Mouse (Mus musculus) ovary, postnatal 36 days (tissue): ENCODE results near the gene Gm20767.
"Not testable (repeated sequence)": the region's sequence is repeated elsewhere in the genome, so short reads cannot be mapped to it uniquely, and the experiment has no call there.

Experiments
- DNase-seq: peaks from one replicate; pipeline ENCODE4 v3.0.0; 2022; ENCODE audit warnings: low spot score, mixed read lengths

Gm20767 gene

DNA sequence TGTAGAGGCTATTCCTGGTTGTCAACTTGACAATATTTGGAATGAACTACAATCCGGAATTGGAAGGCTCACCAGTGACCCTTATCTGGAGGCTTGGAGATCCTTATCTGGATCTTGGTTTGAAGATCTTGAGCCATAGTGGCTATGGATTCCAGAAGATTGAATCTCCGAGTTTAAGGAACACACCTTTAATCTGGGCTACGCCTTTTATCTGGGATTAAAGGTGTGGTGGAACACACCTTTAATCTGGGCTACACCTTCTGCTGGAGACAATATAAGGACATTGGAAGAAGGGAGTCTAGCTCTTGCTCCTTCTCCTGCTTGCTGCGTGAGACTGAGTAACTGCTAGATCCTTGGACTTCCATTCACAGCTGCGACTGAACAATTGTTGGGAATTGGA is at the start of gene Gm20767:
Gm20767 (plus strand) TSS at position 301 of the 400 bp plus-strand sequence.
- DNase-seq: not testable (repeated sequence)

DNA sequence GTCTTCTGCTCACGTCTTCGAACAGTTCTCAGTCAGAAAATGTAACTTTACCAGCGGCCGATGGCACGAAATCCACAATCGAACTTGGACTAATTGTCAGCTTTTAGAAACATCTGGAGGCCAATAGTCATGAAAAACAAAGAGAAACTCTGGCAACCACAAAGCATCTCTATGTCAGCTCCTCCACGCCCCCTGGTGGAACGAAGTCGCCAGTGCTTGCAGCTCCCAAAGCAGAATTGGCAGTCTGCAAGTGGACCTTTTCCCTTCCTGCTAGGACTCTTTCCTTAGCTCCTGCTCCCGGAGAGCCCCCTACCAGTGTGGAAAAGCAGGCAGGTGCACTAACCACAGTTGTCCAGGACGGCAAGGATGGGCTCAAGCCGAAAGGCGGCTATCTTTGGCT is 47.1 kb upstream of the Gm20767 start:
- not testable (repeated sequence) for DNase-seq

DNA sequence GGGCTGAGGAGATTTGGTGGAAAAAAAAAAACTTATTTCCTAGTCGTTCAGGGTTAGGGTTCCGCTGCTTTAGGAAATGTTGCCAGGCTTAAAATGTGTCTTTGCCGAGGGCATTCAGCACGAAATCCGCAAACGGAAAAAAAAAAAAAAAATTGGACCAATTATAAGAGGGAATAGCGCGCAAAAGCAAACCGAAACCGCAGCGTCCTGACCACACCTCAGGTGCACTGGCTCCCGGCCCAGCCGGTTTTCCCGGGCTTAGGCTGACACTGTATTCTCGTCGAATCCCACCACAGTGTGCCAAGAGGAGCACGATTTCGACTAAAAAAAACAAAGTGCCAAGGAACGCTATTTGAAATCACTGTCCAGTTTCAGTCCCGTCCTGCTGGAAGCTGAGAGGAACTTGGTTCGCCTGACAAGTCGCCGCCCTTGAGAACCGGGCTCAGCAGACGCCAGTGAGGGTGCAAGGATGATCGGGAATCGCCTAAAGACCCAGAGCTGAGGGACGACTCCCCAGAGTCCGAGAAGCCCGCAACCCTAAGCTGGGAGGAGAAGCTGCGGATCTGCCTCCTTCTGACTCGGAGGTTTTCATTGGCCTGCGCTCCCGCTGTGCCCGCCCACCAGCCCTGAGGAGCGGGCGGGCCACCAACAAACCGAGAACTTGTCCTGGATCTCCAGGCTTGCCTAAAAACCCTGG is 43.7 kb upstream of the Gm20767 start:
- peak; percentile 4 for DNase-seq

DNA sequence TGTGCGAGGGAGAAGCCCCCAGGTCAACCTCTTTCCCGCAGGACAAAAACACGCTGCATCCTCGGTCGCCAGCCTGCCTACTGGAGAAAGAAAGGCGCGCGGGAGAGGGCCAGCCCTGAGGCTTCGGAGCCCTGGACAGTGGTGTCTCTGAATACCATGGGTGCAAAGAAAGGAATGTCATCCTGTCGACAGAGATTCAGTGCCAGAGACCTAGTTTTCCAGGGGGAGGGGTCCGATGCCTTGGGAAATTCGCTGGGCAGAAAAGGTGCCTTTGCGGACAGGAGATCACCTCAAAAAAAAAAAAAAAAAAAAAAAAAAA is 43.1 kb upstream of the Gm20767 start:
- DNase-seq: not testable (repeated sequence)

DNA sequence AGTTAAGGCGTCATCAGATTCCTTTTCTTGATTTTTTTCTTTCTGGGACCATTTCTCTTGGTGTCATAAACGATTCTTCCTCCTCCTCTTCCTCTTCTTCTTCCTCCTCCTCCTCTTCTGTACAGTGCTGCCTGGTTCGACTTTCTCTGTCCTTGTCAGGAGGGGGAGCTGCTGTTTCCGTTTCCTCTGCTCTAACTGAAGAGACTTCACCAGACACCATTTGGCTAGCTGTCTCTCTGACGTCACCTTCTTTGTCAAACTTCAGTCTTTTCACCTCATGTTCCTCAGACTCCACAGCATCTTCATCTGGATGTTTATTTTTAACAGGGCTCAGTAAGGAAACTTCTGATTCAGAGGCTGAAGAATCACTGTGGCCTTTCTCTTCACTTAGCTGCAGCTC is 40.7 kb upstream of the Gm20767 start:
- DNase-seq: not testable (repeated sequence)

DNA sequence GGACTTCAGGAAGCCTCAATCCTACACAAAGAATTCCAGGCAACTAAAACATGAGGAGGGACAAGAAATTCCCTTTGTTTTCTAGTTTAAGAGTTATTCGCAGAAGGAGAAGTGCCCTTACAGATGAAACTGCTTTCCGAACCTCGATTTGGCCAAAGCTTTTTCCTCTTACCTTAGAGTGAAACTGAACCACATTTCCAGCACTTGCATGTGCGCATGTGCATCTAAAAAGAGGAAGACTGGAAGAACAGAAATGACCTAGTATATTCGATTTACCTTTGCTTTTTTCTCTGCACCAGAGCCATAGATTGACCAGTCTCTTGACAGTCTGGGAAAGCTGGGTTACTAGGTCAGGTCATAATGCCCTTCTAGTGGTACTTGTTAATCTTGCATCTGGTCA is 33.5 kb upstream of the Gm20767 start:
- DNase-seq: not testable (repeated sequence)

DNA sequence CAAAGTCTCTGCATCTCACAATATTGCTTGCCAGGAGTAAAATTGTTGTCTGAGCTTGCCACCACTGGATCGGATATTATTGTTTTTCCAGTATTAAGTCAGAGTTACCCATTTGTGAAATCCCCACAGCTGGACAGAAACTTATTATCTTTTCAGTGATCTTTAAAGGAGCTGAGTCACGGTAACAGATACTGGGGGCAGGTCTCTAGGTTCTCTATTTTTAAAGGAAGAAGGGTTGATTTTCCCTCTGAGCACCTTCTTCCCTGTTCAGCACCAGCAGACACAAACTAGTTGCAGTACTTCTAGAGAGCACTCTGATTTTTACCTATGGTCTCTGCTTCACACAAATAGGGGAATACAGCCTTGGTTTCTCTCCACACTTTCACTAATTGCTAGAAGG is 33.0 kb upstream of the Gm20767 start:
- not testable (repeated sequence) for DNase-seq

DNA sequence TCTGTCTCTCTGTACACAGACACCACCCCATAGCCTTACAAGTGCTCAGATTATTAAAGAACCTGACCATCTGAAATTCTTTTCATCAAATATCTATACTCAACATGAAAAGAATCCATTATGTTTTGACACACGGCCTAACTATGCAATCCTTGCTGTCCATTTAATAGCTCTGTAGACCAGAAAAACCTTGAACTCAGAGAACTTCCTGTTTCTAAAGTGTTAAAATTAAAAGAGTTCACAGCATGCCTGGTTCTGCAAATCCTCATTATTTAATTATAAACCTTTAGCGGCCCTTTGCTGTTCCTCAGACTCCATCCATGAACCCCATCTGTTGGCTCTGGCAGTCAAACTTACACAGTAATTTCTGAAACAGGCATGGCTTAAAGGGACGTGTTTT is 2.3 kb downstream of the Gm20767 start:
- DNase-seq: not testable (repeated sequence)

DNA sequence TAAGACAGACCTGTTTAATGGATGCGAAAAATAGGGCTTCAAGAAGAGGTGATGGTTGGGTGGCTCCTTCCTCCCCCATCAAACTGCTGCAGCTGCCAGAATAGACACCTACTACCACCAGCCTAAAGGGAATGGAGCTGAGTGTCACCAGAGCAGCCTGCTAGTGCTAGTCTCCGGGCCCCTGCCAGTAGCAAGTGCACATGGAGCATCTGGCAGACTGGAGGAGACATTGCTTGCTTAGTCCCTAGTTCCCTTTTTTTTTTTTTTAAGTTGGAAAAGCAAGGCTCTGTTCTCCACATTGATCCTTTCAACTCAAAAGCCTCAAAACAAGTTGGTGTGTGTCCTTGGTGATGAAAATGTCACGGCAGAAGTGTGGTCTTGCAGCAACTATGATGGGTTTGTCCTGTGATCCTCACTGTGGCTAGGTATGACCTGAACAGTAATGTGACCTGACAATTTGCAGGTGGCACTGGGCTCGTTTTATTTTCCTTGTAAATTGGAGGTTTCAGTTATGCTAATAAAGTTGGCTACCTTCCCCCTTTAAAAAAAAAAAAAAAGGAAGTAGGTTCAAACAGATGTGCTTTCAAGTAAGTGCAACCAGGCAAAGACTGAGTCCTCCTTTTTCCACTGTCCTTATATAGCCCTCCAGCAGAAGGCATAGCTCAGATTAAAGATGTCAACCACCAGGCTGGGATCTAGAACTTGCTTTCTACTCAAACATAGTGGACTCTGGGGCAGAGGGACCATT is 9.8 kb downstream of the Gm20767 start:
- not testable (repeated sequence) for DNase-seq

DNA sequence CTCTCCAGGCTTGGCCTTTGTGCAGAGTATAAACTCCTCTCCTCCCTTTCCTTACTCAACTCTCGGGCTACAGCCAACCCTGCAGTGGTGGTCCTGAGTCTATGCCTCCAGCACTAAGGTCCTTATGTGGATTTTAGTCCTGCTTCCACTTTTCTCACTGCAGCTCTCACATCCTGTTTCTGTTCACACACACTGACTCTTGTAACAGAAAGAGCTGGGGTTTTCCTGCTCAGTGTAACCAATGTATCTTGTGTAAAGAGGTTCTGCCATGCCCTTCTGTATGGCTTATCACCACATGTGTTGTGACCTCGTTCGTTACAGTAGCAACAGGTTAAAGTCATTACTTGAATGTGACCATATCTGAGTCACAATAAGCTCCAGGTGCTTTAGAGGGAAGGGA is 10.5 kb downstream of the Gm20767 start:
- not testable (repeated sequence) for DNase-seq

DNA sequence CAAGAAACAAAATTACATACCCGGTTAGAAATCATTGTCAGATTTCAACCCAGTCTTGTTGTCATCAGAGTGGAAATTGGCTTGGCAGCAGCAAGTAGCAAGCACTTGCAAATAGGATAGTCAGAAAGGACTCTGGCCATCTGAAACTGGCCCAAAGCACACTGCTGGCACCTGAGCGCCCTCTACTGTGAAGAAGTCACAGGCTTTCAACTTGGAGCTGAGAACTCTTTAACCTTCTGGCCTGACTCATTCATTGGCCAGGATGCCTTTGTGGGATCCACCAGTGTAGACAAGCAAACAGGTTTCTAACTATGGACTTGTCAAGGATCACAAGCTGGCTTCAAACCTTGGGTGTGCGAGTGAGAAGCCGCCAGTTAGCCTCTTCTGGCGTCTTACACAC is 28.3 kb downstream of the Gm20767 start:
- not testable (repeated sequence) for DNase-seq

DNA sequence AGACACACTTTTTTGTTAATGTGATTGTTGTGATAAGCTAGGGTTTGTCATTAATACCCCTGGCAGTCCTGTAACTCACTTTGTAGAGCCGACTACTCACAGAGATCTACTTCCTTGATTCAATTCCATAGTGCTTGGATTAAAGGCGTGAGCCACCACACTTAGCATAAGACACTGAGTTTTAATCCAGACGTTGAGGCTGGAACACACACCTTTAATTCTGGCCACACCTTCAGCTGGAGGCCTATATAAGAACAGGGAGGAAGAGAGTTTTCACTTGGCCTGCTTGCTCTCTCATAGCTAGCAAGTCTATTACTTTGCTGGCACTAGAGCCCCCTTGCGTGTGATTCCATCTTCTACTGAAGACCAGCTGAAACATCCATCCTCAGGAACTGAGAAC is 32.1 kb downstream of the Gm20767 start, which contains the start of gene Gm21818:
Gm21818 (plus strand) TSS at position 301 of the 400 bp plus-strand sequence.
- not testable (repeated sequence) for DNase-seq

DNA sequence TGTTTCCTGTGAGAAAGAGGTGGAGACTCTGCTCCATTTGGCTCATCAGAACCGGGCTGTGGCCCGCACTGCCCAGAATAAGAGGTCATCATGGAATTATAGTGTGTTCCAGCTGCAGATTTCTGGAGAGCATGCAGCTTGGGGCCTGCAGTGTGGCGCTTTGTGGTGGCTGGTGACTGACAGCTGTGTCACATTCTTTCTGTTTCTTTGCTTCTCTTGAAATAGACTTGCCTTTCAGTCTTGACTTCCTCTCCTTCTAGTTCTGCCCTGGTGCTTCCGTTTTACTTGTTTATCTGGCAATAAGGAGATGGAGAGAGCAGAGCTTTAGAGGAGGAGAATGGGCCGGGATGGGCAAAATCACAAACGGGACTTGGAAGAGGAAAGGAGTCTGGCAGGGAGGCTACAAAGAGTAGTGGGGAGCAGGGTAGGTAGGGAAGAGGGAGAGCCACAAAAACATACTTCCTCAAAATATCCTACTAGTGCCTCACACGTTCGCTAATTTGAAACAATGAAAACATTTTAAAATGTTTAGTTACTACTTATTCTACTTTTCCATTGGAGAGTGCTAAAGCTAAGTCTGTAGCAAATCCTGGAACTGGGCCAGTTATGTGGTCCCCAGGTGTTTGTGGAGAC is 56.3 kb downstream of the Gm20767 start:
- DNase-seq: not testable (repeated sequence)
